Mouse (Mus musculus) midbrain, embryonic 14.5 days (tissue): ENCODE measurements around the gene Tgtp2. TPM values are rescaled to one million over a fixed set of nuclear protein-coding genes. Genes with fewer than 3 reads are reported as not detected.

Experiments
- ATAC-seq: fragments of 200-750 bp; cut with Nextera tagmentation; 2 replicates; pipeline ENCODE4 v1.8.0; 2017; ENCODE audit warnings: moderate number of reproducible peaks, moderate library complexity; ENCODE audit not compliant: low FRiP score, low TSS enrichment
- DNase-seq: peaks from one replicate; pipeline ENCODE4 v3.0.0-alpha.2; 2015
- H3K27ac ChIP-seq: fragments of 300-500 bp; sonication (generic); replicated peaks from 2 replicates; pipeline ENCODE4 v1.5.1; 2014; ENCODE audit warnings: mild to moderate bottlenecking, low read depth, low read length, moderate library complexity
- H3K27me3 ChIP-seq: fragments of 300-500 bp; sonication (generic); 2 replicates; pipeline ENCODE4 v1.6.1; 2014; ENCODE audit warnings: low read length, control low read depth, mixed read lengths; ENCODE audit not compliant: control insufficient read depth, insufficient read depth
- H3K36me3 ChIP-seq: fragments of 300-500 bp; sonication (generic); 2 replicates; pipeline ENCODE4 v1.6.1; 2014; ENCODE audit warnings: low read length, control low read depth; ENCODE audit not compliant: control insufficient read depth, insufficient read depth
- H3K4me1 ChIP-seq: fragments of 300-500 bp; sonication (generic); 2 replicates; pipeline ENCODE4 v1.6.1; 2014; ENCODE audit warnings: mild to moderate bottlenecking, antibody characterized with exemption, low read length, control low read depth; ENCODE audit not compliant: control insufficient read depth, insufficient read depth
- H3K4me2 ChIP-seq: fragments of 300-500 bp; sonication (generic); 2 replicates; pipeline ENCODE4 v1.6.1; 2014; ENCODE audit warnings: mild to moderate bottlenecking, low read length, moderate library complexity
- H3K4me3 ChIP-seq: fragments of 300-500 bp; sonication (generic); replicated peaks from 2 replicates; pipeline ENCODE4 v1.5.1; 2014; ENCODE audit warnings: low read depth, low read length
- H3K9ac ChIP-seq: fragments of 300-500 bp; sonication (generic); replicated peaks from 2 replicates; pipeline ENCODE4 v1.6.1; 2014; ENCODE audit warnings: mild to moderate bottlenecking, low read length, moderate library complexity
- H3K9me3 ChIP-seq: fragments of 300-500 bp; sonication (generic); 2 replicates; pipeline ENCODE4 v1.6.1; 2016; ENCODE audit warnings: low read length, control low read depth, mixed read lengths; ENCODE audit not compliant: control insufficient read depth
- WGBS: fragments of 180-500 bp; shearing (Covaris S2); extraction: QIAGEN DNeasy Blood & Tissue Kit; methylation state at CpG from one replicate; pipeline ENCODE4 v1.1.7; 2014; 5-methylcytosine and 5-hydroxymethylcytosine counted together
- polyA plus RNA-seq: library from polyadenylated mRNA; unstranded; fragments of >200 nt; fragmentation: Nextera tagmentation; extraction: Ambion mirVana; gene quantifications from 2 replicates; pipeline ENCODE4 v1.2.1, GENCODE M21; 2014

Gene Tgtp2
- polyA plus RNA-seq, 1 experiment from 2014 or later, result 0.76 TPM

DNA sequence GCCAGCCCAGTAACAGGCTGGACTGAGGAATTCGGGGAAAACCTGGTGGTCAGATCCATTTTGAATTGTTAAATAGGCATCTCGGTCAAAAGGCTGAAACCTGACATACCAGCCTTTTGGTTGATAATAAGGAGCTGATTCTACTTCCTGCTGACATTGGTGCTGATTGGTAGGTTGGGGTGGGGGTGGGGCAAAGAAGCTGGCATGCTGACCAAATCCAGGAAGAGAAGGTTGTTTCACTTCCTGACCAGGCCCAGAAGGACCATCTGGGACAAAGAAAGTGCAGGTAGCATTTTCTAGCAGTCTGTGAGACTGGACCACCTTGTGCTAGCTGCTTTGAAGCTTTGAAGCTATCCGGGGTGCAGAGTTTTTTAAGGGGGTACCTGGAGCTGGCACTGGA is 36.4 kb upstream of the Tgtp2 start:
- H3K27me3 ChIP-seq, result no peaks in the 10 kb centered on the region
- ATAC-seq (no peak), DNase-seq (no peak)
- no peak overlapping the region for H3K27ac ChIP-seq
- H3K4me1 ChIP-seq, result no peaks in the 10 kb centered on the region
- WGBS, result 86% methylated on average over 3 of the region's 3 CpGs
- no peak overlapping the region for H3K4me2 ChIP-seq
- H3K36me3 ChIP-seq, result no peaks in the 10 kb centered on the region
- H3K9ac ChIP-seq, result no peak overlapping the region
- no peaks in the 10 kb centered on the region for H3K9me3 ChIP-seq
- no peak overlapping the region for H3K4me3 ChIP-seq

DNA sequence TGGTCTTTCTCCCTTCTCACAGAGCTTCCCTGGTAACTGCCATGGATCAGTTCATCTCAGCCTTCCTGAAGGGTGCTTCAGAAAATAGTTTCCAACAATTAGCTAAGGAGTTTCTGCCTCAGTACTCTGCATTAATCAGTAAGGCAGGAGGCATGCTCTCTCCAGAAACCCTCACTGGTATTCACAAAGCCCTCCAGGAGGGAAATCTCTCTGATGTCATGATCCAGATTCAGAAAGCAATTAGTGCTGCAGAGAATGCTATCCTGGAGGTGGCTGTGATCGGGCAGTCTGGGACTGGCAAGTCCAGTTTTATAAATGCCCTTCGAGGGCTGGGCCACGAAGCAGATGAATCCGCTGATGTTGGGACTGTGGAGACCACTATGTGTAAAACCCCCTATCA is 31.4 kb upstream of the Tgtp2 start:
- no peak overlapping the region for H3K4me3 ChIP-seq
- DNase-seq (no peak), ATAC-seq (no peak)
- 79% methylated on average over 4 of the region's 4 CpGs for WGBS
- no peaks in the 10 kb centered on the region for H3K36me3 ChIP-seq
- no peaks in the 10 kb centered on the region for H3K27me3 ChIP-seq
- no peaks in the 10 kb centered on the region for H3K9me3 ChIP-seq
- no peaks in the 10 kb centered on the region for H3K4me1 ChIP-seq
- H3K4me2 ChIP-seq, result no peak overlapping the region
- H3K27ac ChIP-seq, result no peak overlapping the region
- no peak overlapping the region for H3K9ac ChIP-seq

DNA sequence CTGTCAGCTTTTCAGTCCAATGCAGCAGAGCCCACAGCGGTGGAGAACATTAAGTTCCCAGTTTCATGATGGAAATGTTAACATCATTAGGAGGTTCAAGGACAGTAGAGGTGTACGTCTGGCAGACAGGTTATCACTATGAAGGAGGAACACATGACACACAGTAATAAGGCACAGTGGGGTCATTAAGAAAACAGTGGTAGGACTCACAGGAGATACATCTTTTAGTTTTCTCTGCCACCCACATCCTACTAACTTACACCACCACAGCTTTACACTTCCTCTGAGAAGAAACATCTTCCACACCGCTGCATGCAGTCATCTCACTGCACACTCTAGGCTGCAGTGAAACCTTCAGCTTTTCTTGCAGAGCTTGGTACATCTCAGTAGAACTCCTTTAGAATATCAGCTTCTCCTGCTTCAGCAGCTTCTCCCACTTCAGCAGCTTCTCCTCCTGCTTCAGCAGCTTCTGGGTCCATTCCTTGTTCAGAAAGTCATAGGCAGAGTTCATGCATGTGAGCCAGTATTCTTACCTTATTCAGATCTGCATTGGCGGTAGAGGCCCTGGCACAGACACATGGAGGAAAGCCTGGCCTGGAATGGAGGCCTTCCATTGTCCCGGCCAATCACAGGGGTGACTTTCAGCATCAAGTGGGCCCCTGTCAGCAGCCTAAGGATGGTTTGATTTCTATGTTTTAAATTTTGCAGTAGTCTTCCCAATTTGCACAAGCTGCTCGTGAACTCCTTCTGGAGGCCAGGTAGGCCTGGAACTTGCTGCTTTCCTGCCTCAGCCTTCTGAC is 30.1 kb upstream of the Tgtp2 start:
- WGBS, result 95% methylated on average over 6 of the region's 6 CpGs
- Histone ChIP-seq H3K4me2 (no peak overlapping the region), H3K4me3 (no peak overlapping the region), H3K4me1 (no peaks in the 10 kb centered on the region), H3K9ac (no peak overlapping the region), H3K36me3 (no peaks in the 10 kb centered on the region), H3K27ac (no peak overlapping the region), H3K9me3 (no peaks in the 10 kb centered on the region), H3K27me3 (no peaks in the 10 kb centered on the region)
- no peak for ATAC-seq
- DNase-seq, result no peak

DNA sequence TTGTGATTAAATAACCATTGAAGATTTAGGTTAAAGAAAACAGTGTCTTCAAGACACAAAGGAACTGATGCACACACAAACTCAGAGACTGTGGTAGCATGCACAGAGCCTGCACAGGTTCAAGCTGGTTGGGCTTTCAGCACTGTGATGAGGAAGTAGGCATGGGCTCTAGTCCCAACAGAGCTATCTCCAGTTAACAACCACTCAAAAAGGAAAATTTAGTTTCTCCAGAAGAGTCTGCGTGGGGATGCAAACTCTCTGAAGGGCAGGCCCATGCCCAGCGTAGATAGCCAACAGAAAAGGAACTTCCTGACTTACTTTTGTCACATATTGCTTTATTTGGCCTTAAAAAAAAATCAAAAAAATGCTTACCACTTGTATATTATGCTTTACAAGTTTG is 28.8 kb upstream of the Tgtp2 start:
- DNase-seq (no peak), ATAC-seq (no peak)
- Histone ChIP-seq H3K4me1 (no peaks in the 10 kb centered on the region), H3K27ac (no peak overlapping the region), H3K4me2 (no peak overlapping the region), H3K9me3 (no peaks in the 10 kb centered on the region), H3K4me3 (no peak overlapping the region), H3K36me3 (no peaks in the 10 kb centered on the region), H3K9ac (no peak overlapping the region), H3K27me3 (no peaks in the 10 kb centered on the region)
- 89% methylated on average over 2 of the region's 2 CpGs for WGBS

DNA sequence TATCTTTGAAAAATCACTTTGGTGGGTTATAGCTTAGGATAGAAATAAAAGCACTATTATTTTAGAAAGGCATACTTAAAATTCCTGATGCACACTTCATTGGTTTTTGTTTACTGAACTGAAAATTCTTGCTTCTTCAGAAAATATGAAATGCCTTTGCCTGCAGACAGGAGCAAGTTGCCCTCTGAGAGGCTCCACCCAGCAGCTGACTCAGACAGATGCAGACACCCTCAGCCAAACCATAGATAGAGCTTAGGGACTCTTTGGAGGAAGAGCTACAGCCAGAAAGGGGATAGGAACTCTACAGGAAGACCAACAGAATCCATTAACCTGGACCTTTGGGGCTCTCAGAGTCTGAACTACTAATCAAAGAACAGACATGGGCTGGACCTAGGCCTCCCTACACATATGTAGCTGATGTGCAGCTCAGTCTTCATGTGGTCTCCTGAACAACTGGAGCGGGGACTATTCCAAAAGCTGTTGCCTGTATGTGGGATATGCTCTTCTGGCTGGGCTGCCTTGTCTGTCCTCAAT is 28.1 kb upstream of the Tgtp2 start:
- H3K27ac ChIP-seq, result no peak overlapping the region
- H3K4me1 ChIP-seq, result no peaks in the 10 kb centered on the region
- H3K4me3 ChIP-seq, result no peak overlapping the region
- no peak for ATAC-seq
- H3K9ac ChIP-seq, result no peak overlapping the region
- no peaks in the 10 kb centered on the region for H3K36me3 ChIP-seq
- WGBS, result 97% methylated on average over 1 of the region's 1 CpGs
- no peak for DNase-seq
- no peaks in the 10 kb centered on the region for H3K27me3 ChIP-seq
- H3K9me3 ChIP-seq, result no peaks in the 10 kb centered on the region
- H3K4me2 ChIP-seq, result no peak overlapping the region

DNA sequence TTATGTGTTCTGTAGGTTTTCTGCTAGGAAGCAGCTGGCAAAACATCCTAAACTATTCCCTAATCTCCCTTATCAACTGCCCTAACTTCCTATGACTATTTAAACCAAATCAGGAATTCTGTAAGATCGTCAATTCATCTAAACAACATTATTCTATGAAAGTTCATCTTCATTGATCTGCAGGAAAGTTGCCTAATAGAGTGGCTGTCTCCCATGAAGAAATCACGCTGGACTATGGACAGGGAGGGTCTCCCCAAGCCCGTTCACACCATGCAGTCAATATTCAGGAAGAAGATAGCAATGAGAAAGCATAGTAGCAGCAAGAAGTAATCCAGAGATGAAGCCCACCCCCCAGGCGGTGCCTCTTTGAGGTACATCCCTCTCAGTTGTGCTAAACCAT is 27.2 kb upstream of the Tgtp2 start:
- Histone ChIP-seq H3K9ac (no peak overlapping the region), H3K9me3 (no peaks in the 10 kb centered on the region), H3K27me3 (no peaks in the 10 kb centered on the region), H3K4me3 (no peak overlapping the region), H3K4me2 (no peak overlapping the region), H3K27ac (no peak overlapping the region), H3K4me1 (no peaks in the 10 kb centered on the region), H3K36me3 (no peaks in the 10 kb centered on the region)
- ATAC-seq, result no peak
- no peak for DNase-seq
- 78% methylated on average over 4 of the region's 4 CpGs for WGBS

DNA sequence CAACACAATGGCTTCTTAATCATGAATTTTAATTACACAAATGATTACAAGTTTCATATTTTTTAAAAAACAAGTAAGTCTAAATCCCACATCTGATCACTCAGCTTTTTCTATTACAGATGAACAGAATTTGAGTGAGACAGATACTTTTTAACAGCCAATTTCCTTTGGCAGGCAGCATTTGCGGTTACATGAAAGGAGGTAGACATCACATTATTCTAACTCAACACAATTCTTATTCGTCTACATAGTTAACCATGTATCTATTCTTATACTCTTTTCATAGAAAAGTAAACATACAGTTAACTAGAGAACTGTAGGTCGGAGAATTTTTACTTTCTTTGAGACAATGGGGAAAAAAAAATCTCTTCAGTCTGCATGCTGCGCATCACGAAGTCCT is 26.5 kb upstream of the Tgtp2 start:
- H3K27ac ChIP-seq, result no peak overlapping the region
- no peak overlapping the region for H3K4me3 ChIP-seq
- H3K36me3 ChIP-seq, result no peaks in the 10 kb centered on the region
- WGBS, result 88% methylated on average over 5 of the region's 5 CpGs
- no peak overlapping the region for H3K4me2 ChIP-seq
- H3K27me3 ChIP-seq, result no peaks in the 10 kb centered on the region
- H3K9ac ChIP-seq, result no peak overlapping the region
- no peak for DNase-seq
- H3K9me3 ChIP-seq, result no peaks in the 10 kb centered on the region
- H3K4me1 ChIP-seq, result no peaks in the 10 kb centered on the region
- ATAC-seq, result no peak

DNA sequence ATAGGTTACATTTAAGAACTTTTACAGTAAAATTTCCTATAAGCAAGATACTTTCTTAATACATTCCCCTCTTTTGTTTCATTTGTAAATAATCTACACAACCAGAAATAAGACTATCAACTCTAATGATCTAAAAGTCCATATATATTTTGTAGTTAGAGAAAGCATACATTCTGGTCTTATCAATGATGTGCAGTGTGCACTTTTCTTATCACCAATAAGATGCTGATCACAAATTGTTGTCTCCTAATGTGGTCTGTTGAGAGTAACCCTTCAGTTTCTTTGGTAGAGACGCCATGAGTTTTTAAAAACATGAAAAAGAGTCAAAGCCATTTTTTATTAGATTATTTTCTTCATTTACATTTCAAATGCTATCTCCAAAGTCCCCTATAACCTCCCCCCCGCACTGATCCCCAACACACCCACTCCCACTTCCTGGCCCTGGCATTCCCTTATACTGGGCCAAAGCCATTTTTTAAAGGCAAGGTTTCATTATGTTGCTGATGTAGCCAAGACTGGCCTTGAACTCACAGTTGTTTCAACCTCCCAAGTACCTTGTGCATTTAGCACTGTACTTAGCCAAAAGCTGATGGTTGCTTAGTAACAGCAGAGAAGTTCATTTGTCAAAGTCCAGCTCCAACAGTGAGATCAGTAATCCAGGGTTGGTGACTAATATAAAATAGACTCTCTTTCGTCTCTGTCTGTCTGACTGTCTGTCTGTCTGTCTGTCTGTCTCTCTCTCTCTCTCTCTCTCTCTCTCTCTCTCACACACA is 25.9 kb upstream of the Tgtp2 start:
- Histone ChIP-seq H3K27ac (no peak overlapping the region), H3K4me2 (no peak overlapping the region), H3K9me3 (no peaks in the 10 kb centered on the region), H3K9ac (no peak overlapping the region), H3K36me3 (no peaks in the 10 kb centered on the region), H3K4me3 (no peak overlapping the region), H3K4me1 (no peaks in the 10 kb centered on the region), H3K27me3 (no peaks in the 10 kb centered on the region)
- WGBS, result 81% methylated on average over 3 of the region's 3 CpGs
- ATAC-seq (no peak), DNase-seq (no peak)
